Mouse (Mus musculus) liver, embryonic 11.5 days (tissue): ENCODE data around the gene Tradd. TPM values are rescaled to one million over a fixed set of nuclear protein-coding genes. Genes with fewer than 3 reads are reported as not detected.

Source experiments
- ATAC-seq: fragments of 200-750 bp; cut with Nextera tagmentation; replicated peaks from 2 replicates; pipeline ENCODE4 v1.8.0; 2017; ENCODE audit warnings: moderate number of reproducible peaks, mild to moderate bottlenecking, moderate TSS enrichment, moderate library complexity; ENCODE audit not compliant: low FRiP score
- DNase-seq: peaks from one replicate; pipeline ENCODE4 v3.0.0-alpha.2; 2017; ENCODE audit warnings: low spot score
- H3K27ac ChIP-seq: fragments of 300-500 bp; sonication (generic); 2 replicates; pipeline ENCODE4 v1.5.1; 2014; ENCODE audit warnings: mild to moderate bottlenecking, low read depth, low read length, control low read depth
- H3K27me3 ChIP-seq: fragments of 300-500 bp; sonication (generic); replicated peaks from 2 replicates; pipeline ENCODE4 v1.6.1; 2014; ENCODE audit warnings: low read length, mixed read lengths; ENCODE audit not compliant: control insufficient read depth, insufficient read depth
- H3K36me3 ChIP-seq: fragments of 300-500 bp; sonication (generic); 2 replicates; pipeline ENCODE4 v1.6.1; 2014; ENCODE audit warnings: mild to moderate bottlenecking, low read length, moderate library complexity, mixed read lengths; ENCODE audit not compliant: control insufficient read depth, insufficient read depth
- H3K4me1 ChIP-seq: fragments of 300-500 bp; sonication (generic); replicated peaks from 2 replicates; pipeline ENCODE4 v1.6.1; 2014; ENCODE audit warnings: low read length, mixed read lengths; ENCODE audit not compliant: control insufficient read depth, insufficient read depth
- H3K4me2 ChIP-seq: fragments of 300-500 bp; sonication (generic); 2 replicates; pipeline ENCODE4 v1.6.1; 2014; ENCODE audit warnings: mild to moderate bottlenecking, control low read depth, moderate library complexity
- H3K4me3 ChIP-seq: fragments of 300-500 bp; sonication (generic); 2 replicates; pipeline ENCODE4 v1.5.1; 2014; ENCODE audit warnings: low read depth, low read length, control low read depth
- H3K9ac ChIP-seq: fragments of 300-500 bp; sonication (generic); 2 replicates; pipeline ENCODE4 v1.6.1; 2014; ENCODE audit warnings: low read depth, low read length, control low read depth
- H3K9me3 ChIP-seq: fragments of 300-500 bp; sonication (generic); 2 replicates; pipeline ENCODE4 v1.6.1; 2016; ENCODE audit warnings: low read length, inconsistent platforms, mixed read lengths; ENCODE audit not compliant: control insufficient read depth
- WGBS: fragments of 180-500 bp; shearing (Covaris S2); extraction: QIAGEN DNeasy Blood & Tissue Kit; methylation state at CpG from one replicate; pipeline ENCODE4 v1.1.7; 2014; 5-methylcytosine and 5-hydroxymethylcytosine counted together
- microRNA counts: library from miRNA; unstranded; fragments of <30 nt; microRNA quantifications from one replicate; lab custom pipeline; 2015
- microRNA-seq: library from miRNA; unstranded; fragments of <30 nt; microRNA quantifications from one replicate; pipeline ENCODE4, GENCODE M21; 2017; ENCODE audit warnings: borderline number of aligned reads
- polyA plus RNA-seq: library from polyadenylated mRNA; unstranded; fragments of >200 nt; fragmentation: Nextera tagmentation; extraction: Ambion mirVana; gene quantifications from 2 replicates; pipeline ENCODE4 v1.2.1, GENCODE M21; 2014

Tradd gene
- polyA plus RNA-seq, 1 experiment from 2014 or later = 23.1 TPM

DNA sequence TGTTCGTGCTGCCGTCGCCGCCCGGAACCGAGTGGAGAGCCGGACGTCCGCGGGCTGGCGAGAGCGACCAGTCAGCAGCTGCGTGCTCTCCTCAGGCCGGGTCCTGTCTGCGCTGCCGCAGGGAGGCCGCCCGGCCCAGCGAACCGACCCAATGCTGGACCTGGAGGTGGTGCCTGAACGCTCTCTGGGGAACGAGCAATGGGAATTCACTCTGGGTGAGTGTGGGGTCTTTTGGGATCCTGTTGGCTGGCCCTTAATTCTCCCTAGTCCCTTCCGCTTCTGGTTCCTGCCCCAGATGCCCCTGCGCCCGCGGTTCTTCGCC, 39.2 kb downstream of the Tradd start:
- Histone ChIP-seq H3K4me2 (peak overlapping the region; percentile 87), H3K9ac (peak overlapping the region; percentile 95), H3K9me3 (no peaks in the 10 kb centered on the region), H3K27ac (peak overlapping the region; percentile 68; the same call in 1 of the 2 replicates), H3K4me3 (peak overlapping the region; percentile 99), H3K36me3 (no peaks in the 10 kb centered on the region), H3K4me1 (peaks cover 6% of the 10 kb centered on the region; the same call in 1 of the 2 replicates), H3K27me3 (no peaks in the 10 kb centered on the region)
- under 1% methylated on average over 27 of the region's 27 CpGs for WGBS
- no peak for DNase-seq
- ATAC-seq = no peak

DNA sequence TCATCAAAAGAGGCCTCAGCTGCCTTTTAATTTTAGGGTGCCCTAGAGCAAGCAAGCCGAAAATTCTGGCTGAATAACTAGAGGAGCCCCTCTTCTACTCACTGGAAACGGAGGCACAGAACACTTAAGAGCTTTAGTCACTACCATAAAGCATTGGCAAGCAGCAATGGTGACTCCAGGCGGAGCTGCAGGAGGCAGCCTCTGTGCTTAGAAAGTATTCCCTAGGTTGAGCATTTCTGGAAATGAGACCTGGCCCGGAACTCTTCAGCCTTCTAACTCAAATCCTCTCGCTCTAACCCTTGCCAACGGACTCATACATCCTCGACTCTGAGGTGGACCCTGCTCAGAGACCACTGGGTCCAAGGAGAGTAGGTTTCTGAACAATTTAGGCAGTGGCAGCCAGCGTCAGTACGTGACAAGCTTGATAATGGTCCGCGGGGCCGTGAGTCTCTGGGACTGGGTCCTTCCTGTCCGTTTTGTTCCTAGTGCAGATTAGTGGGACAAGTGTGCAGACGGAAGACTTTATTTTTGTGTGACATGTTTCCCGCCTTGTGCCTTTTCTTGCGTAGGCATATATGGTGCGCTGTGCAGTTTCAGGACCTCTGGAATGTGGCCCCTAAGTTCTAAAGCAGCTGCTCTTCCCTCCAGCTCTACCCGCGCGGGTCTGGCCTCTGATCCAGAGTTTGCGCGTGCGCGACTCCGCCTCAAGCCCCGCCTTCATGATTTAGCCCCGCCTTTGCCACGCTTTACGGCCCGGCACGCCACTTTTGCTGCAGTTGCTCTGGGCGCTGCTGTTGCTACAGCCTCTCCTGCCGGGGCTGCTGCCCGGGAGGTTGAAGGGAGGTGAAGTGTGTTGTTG, 39.8 kb downstream of the Tradd start, which contains the start of gene D230025D16Rik:
Gene D230025D16Rik, plus strand, starts transcription at position 733 of the 859 bp plus-strand sequence.
- no peaks in the 10 kb centered on the region for H3K36me3 ChIP-seq
- peak within 1 kb of the TSS; percentile 80 for H3K27ac ChIP-seq
- DNase-seq (peak; percentile 97), ATAC-seq (peak; percentile 92)
- peaks cover 6% of the 10 kb centered on the region; the same call in 1 of the 2 replicates for H3K4me1 ChIP-seq
- 4% methylated on average over 34 of the region's 34 CpGs for WGBS
- H3K4me3 ChIP-seq = peak within 1 kb of the TSS; percentile 99
- H3K9me3 ChIP-seq = no peaks in the 10 kb centered on the region
- H3K4me2 ChIP-seq = peak within 1 kb of the TSS; percentile 87
- no peaks in the 10 kb centered on the region for H3K27me3 ChIP-seq
- peak within 1 kb of the TSS; percentile 95 for H3K9ac ChIP-seq

DNA sequence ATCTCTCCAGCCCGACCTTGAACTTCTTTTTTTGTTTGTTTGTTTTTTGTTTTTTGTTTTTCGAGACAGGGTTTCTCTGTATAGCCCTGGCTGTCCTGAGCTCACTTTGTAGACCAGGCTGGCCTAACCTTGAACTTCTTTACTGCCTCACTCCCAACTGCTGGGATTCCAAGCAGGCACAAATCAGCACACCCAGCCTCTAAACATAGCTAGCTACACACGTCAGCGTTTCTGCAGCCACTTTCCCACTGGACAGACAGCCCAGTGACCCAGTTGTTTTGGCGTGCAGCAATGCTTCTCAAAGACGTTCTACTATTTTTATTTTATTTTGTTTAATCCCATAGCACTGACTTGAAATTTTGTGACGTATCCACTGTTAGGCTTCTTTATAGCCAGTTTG, 40.6 kb downstream of the Tradd start:
- ATAC-seq (no peak), DNase-seq (no peak)
- Histone ChIP-seq H3K9me3 (no peaks in the 10 kb centered on the region), H3K27me3 (no peaks in the 10 kb centered on the region), H3K4me1 (peaks cover 6% of the 10 kb centered on the region; the same call in 1 of the 2 replicates), H3K4me3 (no peak overlapping the region), H3K36me3 (no peaks in the 10 kb centered on the region), H3K9ac (no peak overlapping the region; the same call in 1 of the 2 replicates), H3K27ac (no peak overlapping the region), H3K4me2 (no peak overlapping the region)
- WGBS = 80% methylated on average over 7 of the region's 7 CpGs

DNA sequence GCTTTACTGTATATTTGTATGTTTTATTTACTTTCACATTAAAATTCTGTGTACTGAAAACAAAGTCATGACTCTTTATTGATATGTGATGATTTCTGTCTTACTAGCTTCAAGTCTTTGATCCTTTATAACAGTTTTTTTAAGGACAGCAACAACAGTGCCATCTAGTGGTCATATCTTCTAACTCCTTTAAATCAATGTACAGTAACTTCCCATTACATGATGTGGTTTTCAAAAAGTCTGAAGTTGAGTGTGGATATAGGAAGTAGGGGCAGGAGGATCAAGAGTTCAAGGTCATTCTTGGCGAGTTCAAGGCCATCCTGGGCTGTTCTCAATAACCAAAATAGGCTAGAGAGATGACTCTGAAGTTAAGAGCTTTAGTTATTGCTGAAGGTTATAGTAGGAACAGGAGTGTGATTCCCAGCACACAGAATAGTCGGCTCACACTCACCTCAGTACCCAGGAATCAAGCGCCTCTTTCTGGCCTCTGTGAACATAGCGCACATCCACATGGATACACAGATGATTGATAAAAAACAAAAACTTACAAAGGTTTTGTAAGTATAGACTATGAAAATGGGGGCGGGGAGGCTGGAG, 46.4 kb downstream of the Tradd start:
- WGBS = 69% methylated on average over 5 of the region's 5 CpGs
- Histone ChIP-seq H3K9ac (no peak overlapping the region), H3K36me3 (peaks cover 4% of the 10 kb centered on the region; the same call in 1 of the 2 replicates), H3K27ac (no peak overlapping the region), H3K4me2 (no peak overlapping the region), H3K27me3 (no peaks in the 10 kb centered on the region), H3K4me1 (no peaks in the 10 kb centered on the region), H3K4me3 (no peak overlapping the region), H3K9me3 (no peaks in the 10 kb centered on the region)
- DNase-seq (no peak), ATAC-seq (no peak)

DNA sequence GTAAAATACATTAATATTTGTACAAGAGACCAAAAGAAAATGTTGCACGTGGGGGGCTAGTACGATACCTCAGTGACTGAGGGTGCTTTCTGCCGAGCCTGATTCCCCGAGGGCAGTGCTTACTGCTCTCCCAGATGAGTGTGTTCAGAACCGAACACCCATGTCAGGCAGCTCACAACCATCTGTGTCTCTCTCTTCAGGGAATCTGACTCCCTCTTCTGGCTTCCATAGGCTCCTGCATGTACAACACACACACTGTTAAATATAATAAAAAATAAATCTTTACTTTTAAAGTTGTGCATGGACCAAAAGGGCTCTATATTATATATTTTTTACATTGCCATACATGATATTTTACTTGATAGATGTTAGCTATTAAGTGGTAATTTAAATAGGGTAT, 50.3 kb downstream of the Tradd start:
- Histone ChIP-seq H3K9ac (no peak overlapping the region), H3K27me3 (no peaks in the 10 kb centered on the region), H3K36me3 (peaks cover 4% of the 10 kb centered on the region; the same call in 1 of the 2 replicates), H3K27ac (no peak overlapping the region), H3K4me1 (no peaks in the 10 kb centered on the region; the same call in 1 of the 2 replicates), H3K9me3 (no peaks in the 10 kb centered on the region), H3K4me3 (no peak overlapping the region), H3K4me2 (no peak overlapping the region)
- no peak for DNase-seq
- 84% methylated on average over 5 of the region's 5 CpGs for WGBS
- no peak for ATAC-seq

DNA sequence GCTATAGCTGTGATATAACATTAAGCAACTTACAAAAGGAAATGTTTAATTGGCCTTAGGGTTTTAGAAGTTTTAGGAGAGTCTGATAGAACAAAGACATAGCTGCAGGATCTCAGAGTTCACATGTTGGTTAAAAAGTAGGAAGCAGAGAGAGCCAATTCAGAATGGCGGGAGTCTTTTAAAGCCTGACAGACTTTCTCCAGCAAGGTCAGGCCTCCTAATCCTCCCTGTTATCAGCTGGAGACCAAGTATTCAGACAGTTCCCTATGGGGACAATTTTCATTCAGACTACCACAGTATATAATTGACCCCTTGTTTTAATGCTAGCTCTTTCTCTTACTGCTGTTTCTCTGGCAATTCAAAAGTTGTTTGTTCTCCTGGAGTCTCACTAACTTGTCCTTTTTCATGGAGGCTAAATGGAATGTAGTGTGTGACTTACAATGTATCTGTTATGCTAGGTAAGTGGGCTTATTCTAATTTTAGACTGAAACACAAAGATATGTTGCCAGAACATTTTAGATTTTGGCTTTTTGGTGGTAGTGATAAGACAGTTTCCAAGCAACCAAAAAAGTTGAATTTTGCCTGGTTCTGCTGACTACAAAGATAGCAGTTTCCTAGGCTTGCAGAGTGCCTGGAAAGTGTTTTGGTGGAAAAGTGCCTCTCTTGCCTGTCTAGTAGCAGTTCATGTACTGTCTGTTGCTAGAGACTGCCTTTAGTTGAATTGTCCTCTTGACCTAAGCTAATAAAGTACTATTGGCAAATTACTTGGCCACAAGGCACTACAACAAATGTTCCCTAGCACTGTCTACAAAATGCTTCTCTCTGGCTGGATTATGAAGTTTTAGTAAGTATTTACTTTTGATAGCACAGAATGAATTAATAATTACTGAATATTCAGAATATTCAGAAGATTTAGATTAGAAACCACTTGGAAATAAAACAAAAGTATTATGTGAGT, 55.0 kb downstream of the Tradd start:
- H3K36me3 ChIP-seq = no peaks in the 10 kb centered on the region; the same call in 1 of the 2 replicates
- H3K4me3 ChIP-seq = no peak overlapping the region
- H3K27me3 ChIP-seq = no peaks in the 10 kb centered on the region
- no peak overlapping the region for H3K4me2 ChIP-seq
- ATAC-seq = 0 out of 2 replicates have a peak, but pooled peaks have one; percentile 49
- no peak for DNase-seq
- H3K9me3 ChIP-seq = no peaks in the 10 kb centered on the region
- no peak overlapping the region; the same call in 1 of the 2 replicates for H3K27ac ChIP-seq
- H3K4me1 ChIP-seq = peaks cover 2% of the 10 kb centered on the region; the same call in 1 of the 2 replicates
- H3K9ac ChIP-seq = no peak overlapping the region
- WGBS = 46% methylated on average over 1 of the region's 1 CpGs

MicroRNA genes within 50 kb of the gene (microRNA counts, 519-probe panel; counts per million panel counts)
- 2,944 counts per million, percentile 11 among the panel's probes with 10 or more counts for microRNA mmu-miR-328 (lab: Ali Mortazavi, UCI)

Small RNA genes within 50 kb of the gene (microRNA-seq; reads per million reads assigned to microRNA genes)
- gene Gm27320 = not detected
- gene Mir328 = 367 reads per million, percentile 62 among the genes with 10 or more reads in this experiment

Other genes starting within 250 kb of the Tradd start
- not detected in 2 replicates for gene Ces3a, start 216.0 kb downstream of the Tradd start, polyA plus RNA-seq
- not detected in 2 replicates for gene Ces3b, start 180.9 kb downstream of the Tradd start, polyA plus RNA-seq
- not detected in 2 replicates for gene Ces4a, start 132.8 kb downstream of the Tradd start, polyA plus RNA-seq
- gene Cbfb, start 93.9 kb downstream of the Tradd start, polyA plus RNA-seq = 31.1 and 32.7 TPM in 2 replicates
- gene D230025D16Rik, start 39.5 kb downstream of the Tradd start, polyA plus RNA-seq = 24.0 and 25.2 TPM in 2 replicates
- gene B3gnt9, start 9.5 kb downstream of the Tradd start, polyA plus RNA-seq = 4.2 and 4.4 TPM in 2 replicates
- gene Fbxl8, start within 50 bp of the Tradd start, polyA plus RNA-seq = 2.0 and 2.4 TPM in 2 replicates
- gene Hsf4, start 5.2 kb upstream of the Tradd start, polyA plus RNA-seq = 0.19 TPM in 1 of 2 replicates, not detected in the other
- gene Nol3, start 11.5 kb upstream of the Tradd start, polyA plus RNA-seq = 0.14 and 0.51 TPM in 2 replicates
- gene 4931428F04Rik, start 25.3 kb upstream of the Tradd start, polyA plus RNA-seq = 4.7 and 5.1 TPM in 2 replicates
- 13.7 and 19.6 TPM in 2 replicates for gene Exoc3l, start 31.5 kb upstream of the Tradd start, polyA plus RNA-seq
- gene E2f4, start 33.1 kb upstream of the Tradd start, polyA plus RNA-seq = 266 and 301 TPM in 2 replicates
- 2.6 and 3.0 TPM in 2 replicates for gene Elmo3, start 41.0 kb upstream of the Tradd start, polyA plus RNA-seq
- gene Lrrc29, start 61.7 kb upstream of the Tradd start, polyA plus RNA-seq = 5.7 and 6.2 TPM in 2 replicates
- 138 and 142 TPM in 2 replicates for gene Tmem208, start 61.7 kb upstream of the Tradd start, polyA plus RNA-seq
- 2.3 and 3.1 TPM in 2 replicates for gene Fhod1, start 83.3 kb upstream of the Tradd start, polyA plus RNA-seq
- 1.5 and 1.6 TPM in 2 replicates for gene Slc9a5, start 84.2 kb upstream of the Tradd start, polyA plus RNA-seq
- gene Plekhg4, start 108.7 kb upstream of the Tradd start, polyA plus RNA-seq = 0.30 TPM in 1 of 2 replicates, not detected in the other
- not detected in 2 replicates for gene Kctd19, start 148.9 kb upstream of the Tradd start, polyA plus RNA-seq
- 0.19 TPM in 1 of 2 replicates, not detected in the other for gene Lrrc36, start 149.0 kb upstream of the Tradd start, polyA plus RNA-seq
- gene Tppp3, start 206.9 kb upstream of the Tradd start, polyA plus RNA-seq = 3.1 and 3.2 TPM in 2 replicates
- gene Zdhhc1, start 232.3 kb upstream of the Tradd start, polyA plus RNA-seq = 6.4 and 8.9 TPM in 2 replicates